Mouse (Mus musculus) G1E-ER4 (cell line): ENCODE results near the gene Haghl. TPM values are rescaled to one million over a fixed set of nuclear protein-coding genes. Genes with fewer than 3 reads are reported as not detected.

Experiments used
- GATA1 ChIP-seq: IDR thresholded peaks from one replicate; pipeline ENCODE4 v1.8.0; 2012; ENCODE audit warnings: low read length, inconsistent platforms
- polyA plus RNA-seq: library from polyadenylated mRNA; stranded (reverse); fragments of >175 nt; gene quantifications from 2 replicates; pipeline ENCODE4 v1.2.3, GENCODE M21; 2012

The Haghl gene
- polyA plus RNA-seq, 1 experiment: 31.3 TPM

DNA sequence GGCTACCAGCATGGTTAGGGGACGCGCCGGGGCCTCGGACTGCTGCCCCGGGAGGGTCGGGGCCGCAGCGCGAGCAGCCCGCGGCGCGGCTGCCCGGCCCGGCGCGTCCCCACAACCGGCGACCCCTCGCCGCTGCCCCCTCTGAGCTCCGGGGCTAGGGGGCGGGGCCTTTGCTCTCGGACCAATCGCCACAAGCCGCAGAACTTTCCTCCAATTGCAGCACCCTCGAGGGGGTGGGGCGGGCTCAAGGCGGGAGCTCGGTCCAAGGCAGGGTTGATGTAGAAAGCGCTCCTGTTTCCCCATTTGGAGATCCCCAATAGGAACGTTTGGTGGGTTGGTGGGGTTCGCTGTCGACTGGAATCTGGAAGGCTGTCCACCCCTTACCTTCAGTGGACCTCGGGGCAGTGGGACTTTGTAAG, 11.5 kb upstream of the Haghl start, which contains the start of gene Metrn:
Gene Metrn, minus strand, starts transcription at position 186 of the 419 bp plus-strand sequence.
- no peak for TF ChIP-seq GATA1

GRCm38 (mm10) chr17:25796211-25796771, 10.8 kb upstream of the Haghl start:
- TF ChIP-seq GATA1: no peak

DNA sequence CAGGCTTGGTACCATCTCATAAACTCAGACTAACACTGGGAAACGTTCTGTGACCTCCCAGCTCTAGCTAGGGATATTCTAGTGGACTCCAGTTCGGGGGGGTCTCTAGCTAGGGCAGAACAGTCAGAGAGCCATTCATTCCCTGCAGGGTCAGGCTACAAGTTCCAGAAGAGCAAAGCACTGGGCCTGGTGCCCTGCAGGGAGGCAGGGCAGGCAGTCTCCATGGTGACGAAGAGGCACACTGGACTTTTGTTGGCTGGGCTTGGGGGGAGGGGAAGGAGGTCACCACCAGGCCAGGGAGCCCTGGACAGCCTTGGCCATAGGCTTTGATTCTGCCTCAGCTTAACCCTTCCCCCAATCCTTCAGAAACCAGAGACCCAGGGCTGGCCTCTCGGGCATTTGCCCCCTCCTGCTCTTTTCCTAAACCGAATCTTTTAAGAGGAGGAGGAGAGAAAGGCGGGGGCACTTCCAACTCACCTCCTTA, 10.2 kb upstream of the Haghl start, which contains the start of gene AC134908.4:
Gene AC134908.4, minus strand, starts transcription at position 51 of the 484 bp plus-strand sequence.
- no peak for TF ChIP-seq GATA1

GRCm38 (mm10) chr17:25794998-25795397, 9.5 kb upstream of the Haghl start:
- TF ChIP-seq GATA1: no peak

GRCm38 (mm10) chr17:25794197-25794596, 8.7 kb upstream of the Haghl start:
- TF ChIP-seq GATA1: no peak

DNA sequence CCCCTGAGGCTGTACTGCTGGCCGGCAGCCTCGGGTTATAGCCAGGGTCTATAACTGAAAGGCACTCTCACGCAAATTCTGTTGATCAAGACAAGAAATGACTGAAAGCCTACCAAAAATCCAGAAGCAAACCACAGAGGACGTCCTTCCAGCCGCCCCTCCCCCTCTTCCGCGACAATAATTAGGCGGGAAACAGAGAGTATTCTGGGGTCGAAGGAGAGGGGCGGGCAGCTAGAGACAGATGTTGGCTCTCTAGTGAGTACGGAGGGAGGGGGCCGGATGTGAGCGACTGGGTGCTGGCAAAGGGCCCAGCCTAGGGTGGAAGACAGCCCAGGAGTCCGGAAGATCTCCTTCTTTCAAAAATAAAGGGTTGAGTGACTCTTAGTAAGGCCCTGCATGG, 7.1 kb upstream of the Haghl start, which contains the start of gene Fam173a:
Gene Fam173a, minus strand, starts transcription at position 287 of the 400 bp plus-strand sequence.
- TF ChIP-seq GATA1: no peak

DNA sequence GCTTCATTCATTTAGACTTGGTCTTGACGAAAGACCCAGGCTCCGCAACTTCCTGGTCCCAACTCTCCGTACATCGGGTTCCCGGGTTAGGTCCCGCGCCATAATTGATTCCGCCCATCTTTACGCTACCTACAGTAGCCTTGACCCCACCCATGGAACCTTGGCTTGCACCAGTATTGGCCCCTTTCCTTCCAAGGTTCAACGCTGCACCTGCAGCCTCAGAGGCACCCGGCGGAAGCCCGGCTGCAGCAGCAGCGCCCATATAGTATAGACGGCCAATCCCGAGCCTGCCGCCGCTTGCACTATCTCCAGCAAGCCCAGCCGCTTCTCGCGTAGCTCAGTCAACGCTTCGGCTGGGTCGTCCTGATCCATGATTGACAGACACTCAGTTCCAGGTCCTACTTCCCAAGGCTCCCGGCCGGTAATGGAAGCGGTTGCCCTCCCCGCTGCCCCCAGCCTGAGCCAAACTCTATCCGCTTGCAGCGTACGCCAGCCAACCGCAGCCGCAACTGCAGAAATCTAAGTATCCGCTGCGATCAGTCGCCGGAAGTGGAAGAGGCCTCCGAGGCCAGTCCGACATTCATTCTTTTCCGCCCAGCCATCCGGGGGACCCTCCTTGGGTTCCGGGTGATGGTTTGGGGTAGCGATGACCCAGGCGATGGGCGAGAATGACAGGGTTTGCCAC, 6.5 kb upstream of the Haghl start:
- no peak for TF ChIP-seq GATA1

GRCm38 (mm10) chr17:25791320-25791842, 5.9 kb upstream of the Haghl start:
- no peak for TF ChIP-seq GATA1

- no peak for TF ChIP-seq GATA1
These were observed 1.5 kb upstream of the Haghl start for GRCm38 (mm10) chr17:25786781-25787504.

DNA sequence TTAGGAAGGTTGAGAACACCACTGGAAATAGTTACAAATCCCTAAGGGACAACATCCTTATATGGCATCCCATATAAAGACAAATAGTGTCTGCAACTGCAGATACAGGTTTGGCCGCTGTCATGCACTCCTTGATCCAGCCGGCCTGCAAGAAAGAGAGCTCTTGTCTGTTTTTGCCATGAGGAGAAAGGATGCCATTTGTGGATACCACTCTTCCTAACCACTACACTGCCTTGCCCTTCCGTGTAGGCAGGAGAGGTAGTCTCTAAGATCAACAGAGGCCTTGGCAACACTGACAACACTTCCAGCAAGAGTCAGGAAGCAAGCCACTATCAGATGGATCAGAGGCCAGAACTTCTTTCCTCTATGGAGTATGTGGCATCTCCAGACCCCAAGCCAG, 807 bp upstream of the Haghl start, which contains the start of gene Ccdc78:
Gene Ccdc78, plus strand, starts transcription at position 301 of the 400 bp plus-strand sequence.
- TF ChIP-seq GATA1: no peak

DNA sequence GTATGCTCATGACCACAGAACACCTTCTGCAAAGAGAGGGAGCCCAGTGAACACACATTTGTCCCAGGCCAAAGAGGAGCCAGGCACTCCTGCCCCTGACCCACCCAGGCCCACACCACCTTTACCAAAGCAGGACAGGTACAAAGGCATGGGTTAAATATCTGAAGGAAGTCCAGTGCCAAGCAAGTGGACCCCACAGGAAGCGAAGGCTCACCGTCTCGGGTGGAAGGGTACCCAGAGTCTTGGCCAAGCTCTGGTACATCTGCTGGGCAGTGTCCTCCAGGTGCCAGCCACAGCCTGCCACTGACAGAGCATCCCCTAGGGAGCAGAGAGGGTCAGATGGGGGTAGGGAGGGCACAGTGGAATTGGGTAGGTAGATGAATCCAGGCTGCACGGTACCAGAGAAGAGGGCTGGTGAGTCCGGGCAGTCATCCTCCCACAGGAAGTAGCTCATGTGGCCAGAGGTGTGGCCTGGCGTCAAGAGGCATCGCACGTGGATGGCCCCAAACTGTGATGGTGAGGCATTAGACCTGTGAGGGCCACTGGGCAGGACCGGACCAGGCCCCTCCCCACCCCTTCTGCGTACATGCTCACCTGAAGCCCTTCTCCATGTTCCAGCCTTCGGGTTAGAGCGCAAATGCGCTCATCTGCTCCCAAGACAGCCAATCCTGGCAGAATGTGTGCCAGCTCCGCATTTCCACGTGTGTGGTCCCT, 1.5 kb downstream of the Haghl start:
- no peak for TF ChIP-seq GATA1

- TF ChIP-seq GATA1: no peak
These were observed 2.4 kb downstream of the Haghl start for GRCm38 (mm10) chr17:25783086-25783485.

- TF ChIP-seq GATA1: no peak
These were observed 4.1 kb downstream of the Haghl start for GRCm38 (mm10) chr17:25781339-25781738.

DNA sequence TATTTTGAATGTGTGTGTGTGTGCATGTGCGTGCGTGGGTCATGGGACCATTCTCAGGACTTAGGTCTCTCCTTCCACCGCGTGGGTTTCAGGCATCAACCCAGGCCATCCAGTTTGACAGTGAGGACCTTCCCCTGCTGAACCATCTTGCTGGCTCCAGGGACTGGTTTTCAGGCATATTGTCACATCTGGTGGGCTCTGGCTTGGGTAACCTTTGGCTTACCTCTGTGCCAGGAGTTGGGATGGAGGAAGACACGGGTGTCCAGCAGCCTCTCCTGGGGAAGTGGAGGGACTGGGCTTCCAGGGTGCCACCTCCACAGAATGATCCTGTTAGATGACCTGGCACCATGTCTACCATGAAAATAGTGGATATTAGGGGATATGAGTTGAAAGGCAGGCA, 7.5 kb downstream of the Haghl start:
- no peak for TF ChIP-seq GATA1
